Mouse (Mus musculus) heart, postnatal 14 days (tissue): ENCODE results near the gene Macrod2. TPM values are rescaled to one million over a fixed set of nuclear protein-coding genes. Genes with fewer than 3 reads are reported as not detected.

Experiments used
- DNase-seq, 2 experiments: peaks; one replicate each; pipeline ENCODE4 v3.0.0; 2021 to 2022
- intact Hi-C: fragments of 180-260 bp; cut with DNase I; formaldehyde crosslinking; loops from one replicate; pipeline ENCODE4 v1.15.1; 2025
- total RNA-seq, 2 experiments: library from RNA; stranded (reverse); gene quantifications; 2 replicates each; pipeline ENCODE4 v1.2.3; 2021

The Macrod2 gene
- total RNA-seq, 2 experiments from 2014 or later, result 9.9 to 10.1 TPM

- intact Hi-C loops, result no loop called here
- no peak for DNase-seq
Observed at GRCm38 (mm10) chr2:142344758-142345157, 1949.6 kb downstream of the Macrod2 start.

- intact Hi-C loops, result no loop called here
- no peak for DNase-seq
Observed at GRCm38 (mm10) chr2:142349805-142350204, 1954.7 kb downstream of the Macrod2 start.

GRCm38 (mm10) chr2:142362888-142363287 is 1967.8 kb downstream of the Macrod2 start:
- intact Hi-C loops, result no loop called here
- DNase-seq, result no peak

DNA sequence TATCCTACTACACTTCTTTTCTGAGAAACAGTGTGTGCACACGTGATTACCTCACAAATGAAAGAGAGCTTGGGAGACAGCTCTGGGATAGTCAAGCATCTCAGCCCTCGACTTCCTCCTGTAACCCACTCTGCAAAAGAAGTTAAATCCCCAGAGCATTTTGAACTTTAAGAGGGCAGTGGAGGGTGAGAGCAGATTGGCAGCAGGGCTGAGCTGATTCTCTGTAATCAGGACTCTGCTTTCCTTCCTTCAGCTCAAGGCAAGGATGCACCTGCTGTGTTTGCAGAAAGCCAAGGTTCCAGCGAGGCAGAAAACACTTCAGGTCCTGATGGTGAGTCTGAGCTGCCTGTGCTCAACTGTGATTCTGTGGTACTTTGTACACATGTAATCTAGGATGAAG is 1978.9 kb downstream of the Macrod2 start:
- intact Hi-C loops, result no loop called here
- DNase-seq, result no peak

DNA sequence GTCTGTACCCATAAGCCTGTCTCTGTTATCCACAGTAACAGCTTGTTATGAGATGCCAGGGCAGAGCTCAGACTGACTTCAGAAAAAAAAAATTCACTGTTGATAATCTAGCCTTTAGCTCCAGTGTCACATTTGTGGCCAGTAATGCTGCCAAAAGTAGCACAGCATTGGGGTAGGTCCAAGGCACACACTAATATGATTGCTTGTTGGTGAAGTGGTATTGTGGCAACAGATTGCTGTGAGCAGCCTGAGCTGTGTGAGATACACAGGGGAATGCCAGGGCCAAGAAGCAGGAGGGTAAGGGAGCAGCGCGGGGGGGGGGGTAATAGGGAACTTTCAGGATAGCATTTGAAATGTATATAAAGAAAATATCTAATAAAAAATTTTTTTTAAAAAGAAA is 1985.5 kb downstream of the Macrod2 start:
- intact Hi-C loops, result no loop called here
- peak in 1 of 2 experiments; percentile 10 for DNase-seq

- intact Hi-C loops, result no loop called here
- no peak for DNase-seq
Observed at GRCm38 (mm10) chr2:142381081-142381579, 1986.0 kb downstream of the Macrod2 start.

DNA sequence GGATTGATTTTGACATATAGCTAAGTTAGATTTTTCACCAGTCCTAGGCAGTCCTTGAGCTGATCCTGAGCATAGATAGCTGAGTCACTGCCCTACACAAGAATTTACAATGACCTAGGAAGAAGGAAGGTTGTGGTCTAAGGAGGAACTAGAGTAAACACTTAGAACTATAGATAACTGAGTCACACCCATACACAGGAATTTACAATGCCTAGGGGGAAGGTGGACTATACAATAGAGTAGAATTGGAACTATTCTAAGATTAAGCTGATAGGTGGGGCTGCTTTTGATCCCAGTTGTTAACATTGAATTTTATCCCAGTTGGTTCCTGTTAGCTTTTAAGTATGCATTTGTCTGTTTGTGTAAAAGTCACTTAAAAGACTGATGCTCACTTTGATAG is 1998.4 kb downstream of the Macrod2 start:
- no peak for DNase-seq
- intact Hi-C loops, result no loop called here

GRCm38 (mm10) chr2:142399490-142399889 is 2004.4 kb downstream of the Macrod2 start:
- no peak for DNase-seq
- intact Hi-C loops, result no loop called here

GRCm38 (mm10) chr2:142400781-142401180 is 2005.7 kb downstream of the Macrod2 start:
- DNase-seq, result no peak
- intact Hi-C loops, result no loop called here

DNA sequence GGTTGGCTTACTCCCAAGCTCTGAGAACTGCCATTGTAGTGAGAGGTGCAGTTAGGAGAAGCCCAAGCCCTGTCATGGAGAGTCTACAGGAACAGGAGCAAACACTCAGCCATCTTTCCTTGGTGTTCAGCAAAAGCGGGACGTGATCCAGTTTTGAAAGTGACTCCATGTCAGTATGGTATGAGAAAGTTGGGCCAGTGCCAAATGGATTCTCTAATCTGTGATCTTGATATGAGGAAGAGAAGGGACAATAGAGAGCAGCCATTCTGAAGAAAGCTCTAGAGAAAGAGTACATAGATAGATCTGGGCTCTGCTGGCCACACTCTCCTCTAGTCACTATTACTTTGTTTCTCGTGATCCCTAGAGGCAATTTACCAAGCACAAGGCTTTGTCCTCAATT is 2006.2 kb downstream of the Macrod2 start:
- intact Hi-C loops, result no loop called here
- DNase-seq, result no peak

DNA sequence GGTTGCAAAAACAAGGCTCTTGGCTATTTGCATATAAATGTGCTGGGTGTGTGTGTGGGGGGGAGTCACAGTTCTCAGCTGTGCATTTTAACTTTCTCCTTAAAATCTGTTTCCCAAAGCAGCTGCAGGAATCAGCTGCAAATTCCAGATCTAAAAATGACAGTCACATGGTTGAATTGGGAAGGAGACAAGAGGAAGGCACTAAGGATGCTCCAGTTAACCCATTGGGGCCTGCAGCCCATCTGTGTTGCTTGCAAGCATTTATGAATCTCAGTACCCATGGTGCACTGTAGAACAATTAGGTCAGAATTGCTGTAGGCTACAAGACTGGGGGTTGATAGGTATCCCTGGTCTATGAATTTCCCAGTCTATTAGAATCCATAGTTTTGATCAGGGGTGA is 2008.3 kb downstream of the Macrod2 start:
- DNase-seq, result no peak
- intact Hi-C loops, result no loop called here

DNA sequence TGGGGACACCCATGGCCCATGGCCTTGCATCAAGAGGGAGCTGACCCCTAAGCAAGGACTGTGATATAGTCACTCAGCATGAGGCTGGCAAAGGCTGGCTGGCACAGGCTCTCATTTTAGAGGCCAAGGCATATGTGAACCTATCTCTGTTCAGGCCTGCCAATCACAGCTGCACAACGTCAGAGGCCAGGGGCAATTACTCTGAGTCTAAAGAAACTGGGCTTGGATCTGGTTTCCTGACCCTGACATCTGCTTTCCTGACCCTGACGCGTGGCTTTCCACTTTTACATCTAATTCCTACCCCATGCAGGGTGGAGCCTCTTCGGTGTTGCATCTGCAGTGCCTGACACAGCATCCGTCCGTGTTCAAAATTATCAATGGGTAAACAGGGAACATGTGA is 2009.2 kb downstream of the Macrod2 start:
- intact Hi-C loops, result no loop called here
- peak in 1 of 2 experiments; percentile 2 for DNase-seq

DNA sequence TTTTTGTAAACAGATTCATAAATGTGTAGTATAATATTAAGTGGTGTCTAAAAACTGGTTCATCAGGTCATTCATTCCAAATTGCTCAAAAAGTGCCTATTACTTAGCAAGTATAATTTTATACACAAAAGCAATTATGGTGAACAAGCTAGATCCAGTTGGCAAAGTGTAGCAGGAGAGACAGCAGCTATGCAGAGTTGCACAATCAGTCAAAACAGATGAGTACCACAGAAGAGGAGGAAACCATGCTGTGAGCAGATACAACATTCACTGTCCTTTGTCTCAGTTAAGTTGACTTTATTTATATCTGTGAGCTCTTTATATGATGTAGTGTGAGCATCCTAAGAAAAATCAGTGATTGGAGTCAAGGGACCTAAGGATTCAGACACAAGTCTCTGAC is 2012.2 kb downstream of the Macrod2 start:
- no peak for DNase-seq
- intact Hi-C loops, result no loop called here

DNA sequence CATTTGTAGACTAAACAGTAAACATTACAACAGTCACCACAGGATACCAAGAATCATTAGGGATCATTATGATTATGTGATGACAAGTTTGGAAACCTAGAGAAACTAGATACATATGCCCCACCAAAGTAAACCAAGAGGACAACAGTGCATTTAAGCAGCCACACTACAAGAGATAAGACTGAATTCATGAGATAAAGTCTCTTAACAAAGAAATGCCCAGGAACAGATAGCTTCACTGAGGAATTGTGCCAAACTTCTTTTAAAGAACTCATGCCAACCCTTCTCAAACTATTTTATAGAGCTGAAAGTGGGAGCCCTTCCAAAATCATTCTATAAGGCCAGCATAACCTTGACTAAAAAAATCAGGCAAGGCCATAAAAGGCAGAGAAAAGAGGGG is 2015.0 kb downstream of the Macrod2 start:
- DNase-seq, result no peak
- intact Hi-C loops, result no loop called here

GRCm38 (mm10) chr2:142433126-142433525 is 2038.0 kb downstream of the Macrod2 start:
- no peak for DNase-seq
- intact Hi-C loops, result no loop called here

GRCm38 (mm10) chr2:142434731-142435130 is 2039.6 kb downstream of the Macrod2 start:
- intact Hi-C loops, result no loop called here

DNA sequence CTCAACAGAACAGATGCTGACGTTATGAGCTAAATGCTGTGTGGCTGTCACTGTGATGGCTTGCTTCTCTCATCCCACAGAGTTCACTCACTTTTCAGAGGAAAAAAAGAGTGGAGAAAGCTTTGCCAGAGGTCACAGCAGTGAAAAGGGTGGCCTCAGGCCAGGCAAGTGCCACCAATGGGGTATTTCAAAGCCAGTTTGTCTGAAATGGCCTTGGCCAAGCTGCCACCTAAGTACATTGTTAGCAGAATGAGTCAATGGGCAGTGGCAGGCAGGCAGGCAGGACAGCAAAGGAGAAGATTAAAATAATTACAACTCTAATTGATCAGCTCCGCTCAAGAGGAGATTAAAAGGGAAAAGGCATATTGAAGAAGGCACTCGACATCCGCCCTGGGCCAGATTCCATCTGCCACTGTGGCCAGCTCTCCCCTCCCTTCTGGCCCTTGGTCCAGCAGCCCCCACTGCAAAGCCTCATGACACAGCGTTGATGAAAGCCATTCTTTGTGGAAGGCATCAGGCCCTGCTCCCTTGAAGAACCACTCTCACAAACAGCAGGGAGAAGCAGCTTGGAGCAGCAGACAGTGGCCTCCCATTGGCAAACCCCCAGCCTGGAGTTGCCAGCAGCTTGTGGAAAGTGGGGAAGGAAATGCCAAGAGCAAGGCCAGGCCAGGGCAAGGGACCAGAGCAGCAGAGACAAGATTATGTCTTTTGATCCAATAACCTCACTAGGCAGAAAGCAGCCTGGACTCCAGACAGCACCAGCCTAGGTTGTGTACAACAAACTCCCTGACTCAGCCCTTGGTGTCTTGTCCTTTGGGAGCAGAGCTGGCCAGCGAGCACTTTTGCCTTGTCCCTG is 2042.7 kb downstream of the Macrod2 start:
- intact Hi-C loops, result no loop called here
- DNase-seq, result peak; percentile 39 to 53

More at GRCm38 (mm10) chr2:142434731-142435130, 2039.6 kb downstream of the Macrod2 start:
- DNase-seq, result no peak

Other genes starting within 250 kb of the Macrod2 start
- not detected for gene Gm17374, start 243.3 kb upstream of the Macrod2 start, total RNA-seq
- 10 to 100 TPM; 12.3 to 12.6 TPM for gene Esf1, start 224.7 kb upstream of the Macrod2 start, total RNA-seq
- gene Ndufaf5, start 224.7 kb upstream of the Macrod2 start, total RNA-seq, result 10 to 100 TPM; 26.6 to 30.0 TPM
- gene Sel1l2, start 5.6 kb upstream of the Macrod2 start, total RNA-seq, result not detected